26 mouse cellular contexts compared by ENCODE assay signal in the genomic region with DNA sequence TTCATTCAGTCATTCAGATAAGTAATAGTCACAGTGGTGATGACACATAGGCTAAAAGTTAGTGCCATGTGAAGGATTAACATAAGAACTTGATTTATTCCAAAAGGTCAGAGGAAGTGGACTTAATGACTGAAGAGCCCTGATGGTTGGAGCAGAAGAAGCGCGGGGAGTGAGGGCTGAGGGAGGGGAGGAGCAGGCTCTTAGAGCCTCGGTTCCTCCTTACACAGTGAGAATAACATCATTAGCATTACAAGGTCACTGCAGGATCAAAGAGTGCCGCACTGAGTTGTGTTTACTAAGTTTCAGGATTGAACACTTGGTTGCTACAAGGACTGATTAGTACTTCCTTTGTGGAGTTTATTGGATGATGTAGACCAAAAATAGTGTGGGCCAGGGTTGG. TPM values are rescaled to one million over a fixed set of nuclear protein-coding genes. Genes with fewer than 3 reads are reported as not detected.
DNase-seq lines count a peak whose midpoint lies in the region; ATAC-seq and TF ChIP-seq lines count a peak whose summit lies in the region.
"Had no signal": no experiment of that assay in that cellular context is flagged by ENCODE, and none has a peak within 500 bp of the region (broad histone marks: within the 10 kb centered on the region; RNA-seq: fewer than 3 reads in every experiment).

No protein-coding gene starts in this region.

- H3K4me3 ChIP-seq in kidney, embryonic 15.5 days (replicated peaks) = no peak overlapping the region
- no peak overlapping the region for H3K4me3 ChIP-seq in ES-E14 (ENCODE audit: insufficient read depth in 1 of 2, low read depth in 1 of 2, low read length in 2 of 2, poor library complexity in 1 of 2, severe bottlenecking in 1 of 2)
- H3K4me3 ChIP-seq: embryonic facial prominence, embryonic 12.5 days; forebrain, embryonic 12.5 days; heart, adult 2 months; heart, embryonic 15.5 days; hindbrain, embryonic 13.5 days had no signal

- ATAC-seq in kidney, embryonic 15.5 days (replicated peaks; ENCODE audit: low FRiP score) = 0 out of 2 replicates have a peak, but pooled peaks have one; percentile 56
- ATAC-seq: CD4-positive, CD25-positive, alpha-beta regulatory T cell, adult 4 months; forebrain, embryonic 16.5 days; hindbrain, postnatal 0 days had no signal

- DNase-seq in embryo, embryonic 10 days (ENCODE audit: low spot score) = peak; percentile 26
- DNase-seq in embryo, embryonic 11 days = no peak
- no peak for DNase-seq in kidney, postnatal 36 days
- peak; percentile 80 for DNase-seq in ES-E14 (ENCODE audit: low read depth, low spot score)
- DNase-seq in cerebellum, postnatal 25 days = no peak
- no peak for DNase-seq in lung, postnatal 25 days (ENCODE audit: low spot score)
- DNase-seq: adrenal gland, adult 8-10 months; B cell, adult 2 months; cerebellum, adult 11 months; cerebellum, adult 8-10 months; cerebellum, postnatal 14 days; gastrocnemius, postnatal 14 days; heart, adult 2 months; heart, postnatal 14 days; kidney, adult 18-20 months had no signal

- H3K27ac ChIP-seq in kidney, embryonic 15.5 days = no peak overlapping the region
- no peak overlapping the region for H3K27ac ChIP-seq in ES-E14 (ENCODE audit: insufficient read depth, low read depth, low read length, poor library complexity, severe bottlenecking)
- H3K27ac ChIP-seq: embryonic facial prominence, embryonic 12.5 days; forebrain, embryonic 12.5 days; heart, adult 2 months; heart, embryonic 15.5 days; hindbrain, embryonic 13.5 days; hindbrain, postnatal 0 days had no signal

- no peaks in the 10 kb centered on the region for H3K9me3 ChIP-seq in kidney, embryonic 15.5 days (replicated peaks)
- H3K9me3 ChIP-seq in ES-E14 (ENCODE audit: control insufficient read depth, insufficient read depth, low read depth, low read length) = no peaks in the 10 kb centered on the region
- H3K9me3 ChIP-seq: embryonic facial prominence, embryonic 12.5 days; forebrain, embryonic 12.5 days; heart, embryonic 15.5 days; hindbrain, embryonic 13.5 days had no signal

- H3K9ac ChIP-seq in kidney, embryonic 15.5 days = no peak overlapping the region
- no peak overlapping the region for H3K9ac ChIP-seq in ES-E14 (ENCODE audit: insufficient read depth, low read depth, low read length, poor library complexity, severe bottlenecking)
- H3K9ac ChIP-seq: embryonic facial prominence, embryonic 12.5 days; forebrain, embryonic 12.5 days; heart, embryonic 15.5 days; hindbrain, embryonic 13.5 days had no signal

- no peak overlapping the region for H3K4me2 ChIP-seq in kidney, embryonic 15.5 days
- H3K4me2 ChIP-seq: embryonic facial prominence, embryonic 12.5 days; forebrain, embryonic 12.5 days; heart, embryonic 11.5 days; heart, embryonic 15.5 days; hindbrain, embryonic 13.5 days had no signal

- in situ Hi-C loops in ES-E14 (cut with MboI; ENCODE audit: low sequenced_read_pairs in 2 of 2, unreplicated experiment in 2 of 2) = no loop called here

- 21% methylated on average over 4 of the region's 4 CpGs for WGBS in kidney, embryonic 15.5 days

- H3K36me3 ChIP-seq in kidney, embryonic 15.5 days = no peaks in the 10 kb centered on the region
- H3K36me3 ChIP-seq in ES-E14 (ENCODE audit: control insufficient read depth, insufficient read depth, low read length, poor library complexity, severe bottlenecking) = no peaks in the 10 kb centered on the region
- H3K36me3 ChIP-seq: embryonic facial prominence, embryonic 12.5 days; forebrain, embryonic 12.5 days; heart, embryonic 15.5 days; hindbrain, embryonic 13.5 days had no signal

- H3K4me1 ChIP-seq in kidney, embryonic 15.5 days = 0 out of 2 replicates have a peak, but pooled peaks cover 3% of the 10 kb centered on the region
- H3K4me1 ChIP-seq in ES-E14 (ENCODE audit: control insufficient read depth in 2 of 2, insufficient read depth in 2 of 2, low read length in 2 of 2, poor library complexity in 1 of 2) = peaks cover 5 to 6% of the 10 kb centered on the region in 2 experiments; a peak in 2 of 4 replicates
- H3K4me1 ChIP-seq: embryonic facial prominence, embryonic 12.5 days; heart, embryonic 15.5 days; hindbrain, embryonic 13.5 days had no signal

- H3K27me3 ChIP-seq in kidney, embryonic 15.5 days = no peaks in the 10 kb centered on the region
- H3K27me3 ChIP-seq: embryonic facial prominence, embryonic 12.5 days; forebrain, embryonic 12.5 days; heart, embryonic 15.5 days; hindbrain, embryonic 13.5 days had no signal

TF ChIP-seq in ES-E14, 5 proteins besides CTCF, POLR2A, EP300 and RAD21:
- TF ChIP-seq ZNF384 (IDR thresholded peaks at IDR 0.05; ENCODE audit: low read depth, low read length) = no peak
- no peak for TF ChIP-seq MAFK (IDR thresholded peaks at IDR 0.05; ENCODE audit: insufficient read depth, low read depth, low read length)
- TF ChIP-seq HCFC1 (IDR thresholded peaks at IDR 0.05; ENCODE audit: borderline replicate concordance, insufficient read depth, low read length) = no peak
- no peak for TF ChIP-seq ZC3H11A (IDR thresholded peaks at IDR 0.05; ENCODE audit: borderline replicate concordance, low read depth, low read length)
- TF ChIP-seq CHD2 (IDR thresholded peaks at IDR 0.05; ENCODE audit: low read depth, low read length) = no peak

RNA-seq across cellular contexts. Expression of gene Ccdc170, which starts 10.6 kb away (rescaled TPM):
- 1.5 and 1.8 TPM in 2 replicates for polyA plus RNA-seq in kidney, embryonic 15.5 days (2015; fragmentation: Nextera tagmentation; extraction: Ambion mirVana)
- 0.22 and 0.32 TPM in 2 replicates for total RNA-seq in ES-E14 (2012; rRNA removed)
- total RNA-seq: hematopoietic stem cell, adult 5-6 weeks had no signal
- polyA plus RNA-seq: heart, embryonic 11.5 days; heart, embryonic 15.5 days; intestine, embryonic 14.5 days had no signal

Comparison
In these comparisons a context has a peak if more than half of its experiments do, and no peak if none do; other contexts are left out.
1. DNase-seq: peak in embryo, embryonic 10 days (single experiment) and ES-E14 (single experiment); none in embryo, embryonic 11 days (single experiment), kidney, postnatal 36 days (0 of 2), cerebellum, postnatal 25 days (0 of 2) and lung, postnatal 25 days (single experiment).